Mouse (Mus musculus): Measurements from ENCODE around the gene Prg2.

Prg2 gene

DNA sequence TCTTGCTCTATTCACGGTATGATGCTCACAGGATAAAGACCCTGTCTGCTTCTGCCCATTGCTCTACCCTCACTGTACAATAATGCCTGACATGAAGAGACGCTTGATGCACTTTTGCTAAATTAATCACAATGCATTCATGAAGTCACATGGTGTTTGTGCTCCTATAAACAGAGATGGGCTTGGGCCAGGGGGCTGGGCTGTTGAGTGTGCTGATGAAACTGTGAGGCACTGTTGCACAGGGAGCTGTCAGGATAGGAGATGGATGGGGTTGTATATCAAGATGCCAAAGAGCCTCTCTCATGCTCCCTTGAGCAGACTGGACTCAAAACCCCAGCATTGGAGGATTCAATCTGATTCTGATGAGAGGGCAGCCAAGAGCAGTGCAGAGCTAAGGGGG lies 52.9 kb downstream of the Prg2 start:
- no peak for DNase-seq

Measured in kidney, postnatal 14 days (tissue).